Mouse (Mus musculus) layer of hippocampus, adult 11-12 months (tissue): ENCODE measurements around the gene Tspyl2.
"Not testable (repeated sequence)": the region's sequence is repeated elsewhere in the genome, so short reads cannot be mapped to it uniquely, and the experiment has no call there.

Experiments used
- DNase-seq: peaks from one replicate; pipeline ENCODE4 v3.0.0; 2022; ENCODE audit warnings: low spot score

Gene Tspyl2

GRCm38 (mm10) chrX:152342358-152342901 is at the start of gene Tspyl2:
Tspyl2 (minus strand) TSS chrX:152342425.
- DNase-seq = peak; percentile 95

DNA sequence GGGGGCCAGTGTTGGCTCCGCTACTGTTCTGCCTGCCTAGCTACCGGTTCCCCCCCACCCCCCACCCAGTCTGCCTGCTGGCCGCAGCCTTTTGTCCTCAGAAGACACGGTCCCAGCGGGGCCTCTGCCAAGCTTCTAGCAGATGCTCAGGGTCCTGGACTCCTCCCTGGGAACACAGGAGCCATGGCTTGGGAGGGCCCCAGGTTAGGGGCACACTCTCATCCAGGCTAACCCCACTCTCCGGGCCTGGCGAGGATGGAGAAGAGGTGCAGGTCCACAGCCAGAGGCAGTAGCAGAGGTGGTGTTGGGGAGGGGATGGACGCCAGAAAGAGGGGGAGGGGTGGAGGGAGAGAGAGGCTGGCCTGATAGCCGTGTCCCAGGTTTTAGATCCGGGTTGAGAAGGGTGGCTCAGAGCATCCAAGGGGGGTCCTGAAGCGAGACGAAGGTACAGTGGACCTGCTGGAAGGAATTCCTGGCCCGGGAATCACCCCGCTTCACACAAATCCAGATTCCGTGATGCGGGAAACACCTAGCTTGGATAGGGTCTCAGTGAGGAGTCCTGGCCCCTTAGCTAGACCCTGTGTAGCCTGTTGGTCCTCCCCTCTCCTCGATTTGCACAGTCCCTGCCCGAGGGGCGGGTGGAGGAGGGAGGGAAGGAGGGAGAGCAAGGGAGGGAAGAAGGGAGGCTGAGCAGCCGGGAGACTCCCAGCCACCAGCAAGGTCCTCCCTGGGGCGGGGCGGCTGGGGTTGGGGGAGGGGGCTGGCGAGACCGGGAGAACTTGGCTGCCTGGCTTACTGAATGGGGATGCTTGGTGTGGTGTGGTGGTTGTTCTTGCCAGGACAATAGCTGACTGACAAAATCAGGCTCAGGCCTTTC is 26.4 kb upstream of the Tspyl2 start, which contains the start of gene Gpr173:
Gene Gpr173, minus strand, starts transcription at position 308 of the 877 bp plus-strand sequence.
- DNase-seq = peak; percentile 42

- DNase-seq = no peak
These were observed 25.8 kb upstream of the Tspyl2 start for GRCm38 (mm10) chrX:152368054-152368396.

GRCm38 (mm10) chrX:152366418-152366817 is 24.2 kb upstream of the Tspyl2 start:
- no peak for DNase-seq

- peak; percentile 18 for DNase-seq
These were observed 10.4 kb upstream of the Tspyl2 start for GRCm38 (mm10) chrX:152352553-152353153.

- no peak for DNase-seq
These were observed 4.8 kb upstream of the Tspyl2 start for GRCm38 (mm10) chrX:152347041-152347440.

DNA sequence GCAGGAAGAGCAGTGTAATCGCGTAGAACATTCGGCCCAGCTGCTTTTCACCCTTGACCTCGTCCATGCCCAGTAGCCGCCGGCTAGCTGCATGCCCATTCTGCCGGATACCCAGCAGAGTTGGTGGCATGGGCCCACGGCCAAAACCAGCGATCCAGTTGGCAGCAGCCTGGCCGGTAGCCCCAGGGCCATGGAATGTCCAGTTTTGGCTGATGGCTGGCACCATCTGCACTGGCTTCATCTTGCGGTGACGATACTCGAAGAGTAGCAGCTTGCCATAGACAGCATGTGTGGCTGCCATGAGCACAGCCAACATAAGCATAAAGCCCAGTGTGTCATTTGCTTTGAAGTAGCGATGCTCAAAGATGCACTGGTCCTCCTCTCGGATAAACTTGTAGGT is 4.4 kb upstream of the Tspyl2 start:
- no peak for DNase-seq

DNA sequence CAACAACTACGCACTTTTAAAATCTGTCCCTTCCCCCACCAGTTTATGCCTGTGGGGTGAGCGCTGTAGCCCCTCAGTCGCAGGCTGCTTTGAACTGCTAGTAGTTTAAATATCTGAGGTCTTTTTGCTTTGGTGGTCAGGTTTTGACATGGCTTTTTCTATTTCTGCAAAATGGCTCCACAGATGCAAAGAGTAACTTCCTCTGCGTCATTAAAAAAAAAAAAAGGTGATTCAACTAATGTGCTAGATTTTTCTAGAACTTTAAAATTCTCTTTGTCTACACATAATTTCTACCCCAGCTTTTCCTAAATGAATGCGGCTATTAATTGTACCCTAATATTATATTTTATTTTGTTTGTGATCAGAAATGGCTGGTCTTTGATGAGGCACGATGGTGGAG is 678 bp upstream of the Tspyl2 start:
- no peak for DNase-seq

- no peak for DNase-seq
These were observed 729 bp downstream of the Tspyl2 start for GRCm38 (mm10) chrX:152341496-152341895.

DNA sequence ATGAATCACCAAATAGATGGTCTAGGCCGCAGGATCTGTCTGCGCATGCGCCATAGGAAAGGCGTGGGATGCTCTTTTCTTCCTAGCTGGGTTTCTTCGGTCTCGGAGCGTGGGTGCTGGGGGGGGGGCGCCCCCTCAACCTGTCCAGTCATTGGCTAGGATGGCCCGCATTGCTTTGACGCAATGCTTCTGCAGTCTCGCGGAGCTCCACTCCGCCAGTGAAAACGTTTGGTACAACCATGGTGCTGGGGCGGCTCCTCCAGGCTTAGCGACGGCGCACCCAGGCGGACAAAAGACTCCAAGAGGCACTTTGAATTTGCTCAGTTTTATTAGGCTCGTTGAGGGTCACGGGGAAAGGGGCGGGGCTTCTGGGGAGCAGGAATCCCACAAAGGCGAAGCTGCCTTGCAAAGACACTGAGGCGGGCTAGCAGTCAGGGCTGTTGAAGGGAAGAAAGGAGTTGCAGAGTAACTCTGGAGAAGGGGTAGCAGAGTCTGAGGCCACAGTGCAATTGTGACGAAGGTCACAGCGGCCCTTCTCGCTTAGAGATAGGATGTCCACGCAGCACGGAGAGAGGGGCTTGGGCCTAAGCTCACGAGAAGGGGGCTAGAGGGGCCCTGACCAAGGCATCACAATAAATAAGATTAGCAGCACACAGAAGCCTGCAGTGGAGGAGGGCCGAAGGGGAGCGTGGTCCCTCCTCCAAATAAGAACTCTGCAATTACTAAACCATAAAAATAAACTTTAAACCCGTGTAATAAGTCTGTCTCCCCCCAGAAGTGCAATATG is 5.5 kb downstream of the Tspyl2 start:
- DNase-seq = peak; percentile 93

DNA sequence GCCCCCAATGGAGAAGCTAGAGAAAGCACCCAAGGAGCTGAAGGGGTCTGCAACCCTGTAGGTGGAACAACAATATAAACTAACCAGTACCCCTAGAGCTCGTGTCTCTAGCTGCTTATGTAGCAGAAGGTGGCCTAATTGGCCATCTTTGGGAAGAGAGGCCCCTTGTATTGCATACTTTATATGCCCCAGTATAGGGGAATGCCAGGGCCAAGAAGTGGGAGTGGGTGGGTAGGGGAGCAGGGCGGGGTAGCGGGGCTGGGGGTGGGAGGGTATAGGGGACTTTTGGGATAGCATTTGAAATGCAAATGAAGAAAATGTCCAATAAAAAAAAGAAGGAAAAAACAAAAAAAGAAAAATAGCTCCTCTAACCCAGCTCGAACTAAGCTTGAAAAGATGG is 6.1 kb downstream of the Tspyl2 start:
- not testable (repeated sequence) for DNase-seq

GRCm38 (mm10) chrX:152329400-152329799 is 12.8 kb downstream of the Tspyl2 start:
- not testable (repeated sequence) for DNase-seq

GRCm38 (mm10) chrX:152327689-152328052 is 14.6 kb downstream of the Tspyl2 start:
- DNase-seq = no peak

- peak; percentile 81 for DNase-seq
These were observed 15.1 kb downstream of the Tspyl2 start, which contains the start of gene Kantr for GRCm38 (mm10) chrX:152326996-152327688. Kantr (minus strand) TSS chrX:152327495.

- DNase-seq = no peak
These were observed 18.6 kb downstream of the Tspyl2 start for GRCm38 (mm10) chrX:152323584-152323983.

GRCm38 (mm10) chrX:152322776-152323175 is 19.4 kb downstream of the Tspyl2 start:
- DNase-seq = no peak

DNA sequence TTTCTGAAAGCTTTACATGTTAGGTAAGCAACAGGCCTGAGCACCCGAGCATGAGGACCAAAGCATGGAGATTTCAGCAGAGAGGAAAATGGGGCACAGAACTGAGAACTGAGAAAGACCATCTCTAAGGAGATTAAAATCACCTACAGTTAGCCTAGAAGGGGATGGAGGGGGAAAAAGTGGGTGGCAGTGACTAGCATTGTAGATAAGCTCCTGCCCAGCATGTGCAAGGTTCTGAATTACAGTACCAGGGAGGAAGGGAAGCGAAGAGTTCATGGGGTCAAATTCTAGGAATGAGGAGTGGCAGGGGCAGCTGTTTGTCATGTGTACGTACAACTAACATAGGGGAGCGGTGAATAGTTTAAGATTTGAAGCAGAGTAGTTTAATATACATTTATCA is 21.7 kb downstream of the Tspyl2 start:
- no peak for DNase-seq

DNA sequence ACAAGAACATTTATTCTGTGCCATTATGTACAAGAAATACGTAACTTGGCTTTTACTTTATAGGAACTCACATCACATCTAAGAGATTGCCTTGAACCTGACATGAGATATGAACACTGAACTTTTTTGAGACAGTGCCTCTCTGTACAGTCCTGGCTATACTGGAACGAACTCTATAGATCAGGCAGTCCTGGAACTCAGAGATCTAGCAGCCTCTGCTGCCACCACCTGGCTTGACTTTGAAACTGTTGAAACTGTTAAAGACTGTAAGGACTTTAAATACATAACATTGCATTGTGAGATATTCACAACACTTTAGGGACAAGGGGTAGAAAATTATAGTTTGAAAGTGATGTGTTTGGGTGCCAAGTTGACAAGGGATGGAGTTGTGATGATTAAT is 34.3 kb downstream of the Tspyl2 start:
- DNase-seq = no peak

- DNase-seq = no peak
These were observed 34.9 kb downstream of the Tspyl2 start for GRCm38 (mm10) chrX:152307371-152307770.

DNA sequence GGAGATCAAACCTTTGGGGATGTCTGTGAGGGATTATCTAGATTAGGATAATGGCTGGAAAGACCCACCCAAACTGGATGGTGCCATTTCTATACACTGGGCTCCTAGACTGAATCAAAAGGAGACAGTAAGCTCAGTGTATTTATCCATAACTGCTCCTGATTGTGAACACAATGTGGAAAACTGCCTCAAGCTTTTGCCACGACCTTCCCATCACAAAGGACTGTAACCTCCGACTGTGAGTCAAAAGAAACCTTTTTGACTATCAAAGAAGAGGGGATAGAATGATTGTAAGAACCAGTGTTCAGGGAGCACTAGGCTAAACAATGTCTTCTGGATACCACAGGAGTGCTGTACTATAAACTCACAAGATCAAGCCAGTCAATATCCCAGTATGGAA is 36.0 kb downstream of the Tspyl2 start:
- no peak for DNase-seq

DNA sequence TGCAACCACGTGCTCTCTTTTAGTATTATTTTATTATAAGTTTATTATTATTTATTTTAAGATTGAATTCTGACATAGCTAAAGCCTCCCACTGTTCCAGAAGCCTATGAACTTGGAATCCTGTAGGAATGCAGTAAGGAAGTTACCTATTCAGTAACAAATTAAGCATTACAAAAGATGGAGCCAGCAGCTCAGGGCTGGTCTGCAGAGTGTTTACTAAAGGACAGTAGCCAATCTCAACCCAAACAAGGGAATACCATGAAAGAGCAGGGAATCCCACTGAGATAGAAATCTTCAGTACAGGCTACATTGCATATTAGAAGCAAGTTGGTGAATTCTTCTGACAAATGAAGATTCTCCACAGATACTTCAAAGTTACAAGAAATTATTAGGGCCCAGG is 55.2 kb downstream of the Tspyl2 start:
- not testable (repeated sequence) for DNase-seq
